Mouse (Mus musculus): ENCODE results near the gene Car11. TPM values are rescaled to one million over a fixed set of nuclear protein-coding genes. Genes with fewer than 3 reads are reported as not detected.
A peak's percentile ranks its signal among the peaks of the same experiment; 100 is the strongest.

Gene Car11
- polyA plus RNA-seq, 1 experiment from 2014 or later = 5.8 TPM

GRCm38 (mm10) chr7:45727625-45728024 is 28.0 kb downstream of the Car11 start:
- no peak overlapping the region for H3K27ac ChIP-seq (ENCODE audit: poor library complexity, severe bottlenecking)
- no peaks in the 10 kb centered on the region for H3K27me3 ChIP-seq (replicated peaks)
- no peak overlapping the region for H3K9ac ChIP-seq
- H3K4me3 ChIP-seq = no peak overlapping the region
- WGBS = 77% methylated on average over 3 of the region's 3 CpGs
- H3K4me2 ChIP-seq = no peak overlapping the region
- H3K36me3 ChIP-seq = peaks cover 45% of the 10 kb centered on the region
- H3K4me1 ChIP-seq (replicated peaks) = peaks cover 13% of the 10 kb centered on the region
- no peak for ATAC-seq (ENCODE audit: insufficient number of reproducible peaks, low FRiP score)
- no peaks in the 10 kb centered on the region for H3K9me3 ChIP-seq (replicated peaks)

- Histone ChIP-seq H3K4me2 (0 out of 2 replicates have a peak overlapping the region, but pooled peaks have one; percentile 3), H3K9ac (no peak overlapping the region), H3K27ac (ENCODE audit: poor library complexity, severe bottlenecking) (no peak overlapping the region), H3K9me3 (replicated peaks) (no peaks in the 10 kb centered on the region), H3K27me3 (replicated peaks) (0 out of 2 replicates have a peak, but pooled peaks cover 6% of the 10 kb centered on the region), H3K4me3 (no peak overlapping the region), H3K36me3 (peaks cover 14% of the 10 kb centered on the region), H3K4me1 (replicated peaks) (peaks cover 13% of the 10 kb centered on the region)
- no peak for ATAC-seq (ENCODE audit: insufficient number of reproducible peaks, low FRiP score)
- 16% methylated on average over 16 of the region's 16 CpGs for WGBS
These were observed 31.2 kb downstream of the Car11 start for GRCm38 (mm10) chr7:45730727-45731431.

GRCm38 (mm10) chr7:45733477-45733876 is 33.8 kb downstream of the Car11 start:
- Histone ChIP-seq H3K4me1 (replicated peaks) (peaks cover 13% of the 10 kb centered on the region), H3K4me2 (no peak overlapping the region), H3K36me3 (peaks cover 3% of the 10 kb centered on the region; the same call in 1 of the 2 replicates), H3K9me3 (replicated peaks) (no peaks in the 10 kb centered on the region), H3K27me3 (replicated peaks) (0 out of 2 replicates have a peak, but pooled peaks cover 6% of the 10 kb centered on the region), H3K4me3 (no peak overlapping the region), H3K27ac (ENCODE audit: poor library complexity, severe bottlenecking) (no peak overlapping the region), H3K9ac (no peak overlapping the region)
- WGBS = 74% methylated on average over 5 of the region's 5 CpGs
- no peak for ATAC-seq (ENCODE audit: insufficient number of reproducible peaks, low FRiP score)

GRCm38 (mm10) chr7:45739162-45739763 is 39.6 kb downstream of the Car11 start:
- no peak overlapping the region for H3K27ac ChIP-seq (ENCODE audit: poor library complexity, severe bottlenecking)
- no peaks in the 10 kb centered on the region for H3K9me3 ChIP-seq (replicated peaks)
- no peak overlapping the region for H3K4me3 ChIP-seq
- H3K4me1 ChIP-seq (replicated peaks) = 0 out of 2 replicates have a peak, but pooled peaks cover 5% of the 10 kb centered on the region
- peaks cover 7% of the 10 kb centered on the region for H3K27me3 ChIP-seq (replicated peaks)
- H3K9ac ChIP-seq = no peak overlapping the region
- no peaks in the 10 kb centered on the region for H3K36me3 ChIP-seq
- 7% methylated on average over 9 of the region's 9 CpGs for WGBS
- peak; percentile 54; the same call in 1 of the 2 replicates for ATAC-seq (ENCODE audit: insufficient number of reproducible peaks, low FRiP score)
- H3K4me2 ChIP-seq = no peak overlapping the region

GRCm38 (mm10) chr7:45739820-45740219 is 40.2 kb downstream of the Car11 start:
- H3K9ac ChIP-seq = no peak overlapping the region
- H3K9me3 ChIP-seq (replicated peaks) = no peaks in the 10 kb centered on the region
- peaks cover 7% of the 10 kb centered on the region for H3K27me3 ChIP-seq (replicated peaks)
- ATAC-seq (ENCODE audit: insufficient number of reproducible peaks, low FRiP score) = no peak
- no peak overlapping the region for H3K4me3 ChIP-seq
- H3K36me3 ChIP-seq = no peaks in the 10 kb centered on the region
- no peak overlapping the region for H3K27ac ChIP-seq (ENCODE audit: poor library complexity, severe bottlenecking)
- 0 out of 2 replicates have a peak, but pooled peaks cover 5% of the 10 kb centered on the region for H3K4me1 ChIP-seq (replicated peaks)
- no peak overlapping the region for H3K4me2 ChIP-seq
- WGBS = 67% methylated on average over 10 of the region's 10 CpGs

- no peak for ATAC-seq (ENCODE audit: insufficient number of reproducible peaks, low FRiP score)
- H3K4me2 ChIP-seq = no peak overlapping the region
These were observed 41.7 kb downstream of the Car11 start for GRCm38 (mm10) chr7:45741308-45741707.

GRCm38 (mm10) chr7:45741777-45742176 is 42.1 kb downstream of the Car11 start:
- H3K9ac ChIP-seq = peak overlapping the region; percentile 42; the same call in 1 of the 2 replicates
- ATAC-seq (ENCODE audit: insufficient number of reproducible peaks, low FRiP score) = 0 out of 2 replicates have a peak, but pooled peaks have one; percentile 16

More at GRCm38 (mm10) chr7:45741308-45741707, 41.7 kb downstream of the Car11 start:
- no peaks in the 10 kb centered on the region for H3K36me3 ChIP-seq
- H3K4me1 ChIP-seq (replicated peaks) = 0 out of 2 replicates have a peak, but pooled peaks cover 5% of the 10 kb centered on the region
- H3K27me3 ChIP-seq (replicated peaks) = peaks cover 7% of the 10 kb centered on the region
- WGBS = 68% methylated on average over 12 of the region's 12 CpGs
- H3K27ac ChIP-seq (ENCODE audit: poor library complexity, severe bottlenecking) = no peak overlapping the region
- H3K9me3 ChIP-seq (replicated peaks) = no peaks in the 10 kb centered on the region
- peak overlapping the region; percentile 42; the same call in 1 of the 2 replicates for H3K9ac ChIP-seq
- H3K4me3 ChIP-seq = no peak overlapping the region

GRCm38 (mm10) chr7:45742338-45742737 is 42.7 kb downstream of the Car11 start:
- 35% methylated on average over 19 of the region's 19 CpGs for WGBS
- H3K9me3 ChIP-seq (replicated peaks) = peaks cover 3% of the 10 kb centered on the region
- H3K4me1 ChIP-seq (replicated peaks) = 0 out of 2 replicates have a peak, but pooled peaks cover 5% of the 10 kb centered on the region
- H3K36me3 ChIP-seq = no peaks in the 10 kb centered on the region
- H3K4me3 ChIP-seq = peak overlapping the region; percentile 30
- ATAC-seq (ENCODE audit: insufficient number of reproducible peaks, low FRiP score) = no peak
- peak overlapping the region; percentile 60 for H3K4me2 ChIP-seq
- peaks cover 7% of the 10 kb centered on the region for H3K27me3 ChIP-seq (replicated peaks)
- H3K9ac ChIP-seq = peak overlapping the region; percentile 42; the same call in 1 of the 2 replicates
- H3K27ac ChIP-seq (ENCODE audit: poor library complexity, severe bottlenecking) = no peak overlapping the region

More at GRCm38 (mm10) chr7:45741777-45742176, 42.1 kb downstream of the Car11 start:
- Histone ChIP-seq H3K27ac (ENCODE audit: poor library complexity, severe bottlenecking) (no peak overlapping the region), H3K4me3 (peak overlapping the region; percentile 30), H3K27me3 (replicated peaks) (peaks cover 7% of the 10 kb centered on the region), H3K9me3 (replicated peaks) (peaks cover 3% of the 10 kb centered on the region), H3K4me1 (replicated peaks) (0 out of 2 replicates have a peak, but pooled peaks cover 5% of the 10 kb centered on the region), H3K36me3 (no peaks in the 10 kb centered on the region), H3K4me2 (peak overlapping the region; percentile 60)
- 40% methylated on average over 11 of the region's 11 CpGs for WGBS

- Histone ChIP-seq H3K4me1 (replicated peaks) (peaks cover 17% of the 10 kb centered on the region), H3K36me3 (no peaks in the 10 kb centered on the region), H3K27ac (ENCODE audit: poor library complexity, severe bottlenecking) (no peak overlapping the region), H3K27me3 (replicated peaks) (peaks cover 7% of the 10 kb centered on the region), H3K9me3 (replicated peaks) (peaks cover 3% of the 10 kb centered on the region), H3K4me2 (no peak overlapping the region), H3K9ac (no peak overlapping the region), H3K4me3 (no peak overlapping the region)
- WGBS = 23% methylated on average over 2 of the region's 2 CpGs
- ATAC-seq (ENCODE audit: insufficient number of reproducible peaks, low FRiP score) = no peak
These were observed 44.7 kb downstream of the Car11 start for GRCm38 (mm10) chr7:45744387-45744786.

GRCm38 (mm10) chr7:45746518-45746917 is 46.9 kb downstream of the Car11 start:
- H3K9me3 ChIP-seq (replicated peaks) = peaks cover 3% of the 10 kb centered on the region
- no peak overlapping the region for H3K4me2 ChIP-seq
- no peak overlapping the region for H3K27ac ChIP-seq (ENCODE audit: poor library complexity, severe bottlenecking)
- no peaks in the 10 kb centered on the region for H3K36me3 ChIP-seq
- no peak overlapping the region for H3K9ac ChIP-seq
- H3K4me3 ChIP-seq = no peak overlapping the region
- no peak for ATAC-seq (ENCODE audit: insufficient number of reproducible peaks, low FRiP score)
- H3K4me1 ChIP-seq (replicated peaks) = peaks cover 21% of the 10 kb centered on the region
- peaks cover 7% of the 10 kb centered on the region for H3K27me3 ChIP-seq (replicated peaks)
- 54% methylated on average over 6 of the region's 6 CpGs for WGBS

- Histone ChIP-seq H3K27ac (ENCODE audit: poor library complexity, severe bottlenecking) (no peak overlapping the region), H3K4me2 (no peak overlapping the region), H3K36me3 (no peaks in the 10 kb centered on the region), H3K4me1 (replicated peaks) (peaks cover 17% of the 10 kb centered on the region), H3K4me3 (no peak overlapping the region), H3K9me3 (replicated peaks) (peaks cover 3% of the 10 kb centered on the region), H3K9ac (no peak overlapping the region), H3K27me3 (replicated peaks) (peaks cover under 1% of the 10 kb centered on the region)
- no peak for ATAC-seq (ENCODE audit: insufficient number of reproducible peaks, low FRiP score)
- WGBS = 82% methylated on average over 5 of the region's 5 CpGs
These were observed 47.8 kb downstream of the Car11 start for GRCm38 (mm10) chr7:45747450-45747849.

All from heart, embryonic 12.5 days (tissue).